Mouse (Mus musculus): ENCODE results near the gene Mrps2. TPM values are rescaled to one million over a fixed set of nuclear protein-coding genes. Genes with fewer than 3 reads are reported as not detected.
"Not testable (repeated sequence)": the region's sequence is repeated elsewhere in the genome, so short reads cannot be mapped to it uniquely, and the experiment has no call there.

Gene Mrps2
- total RNA-seq, 2 experiments from 2014 or later = 38.5 to 39.2 TPM

DNA sequence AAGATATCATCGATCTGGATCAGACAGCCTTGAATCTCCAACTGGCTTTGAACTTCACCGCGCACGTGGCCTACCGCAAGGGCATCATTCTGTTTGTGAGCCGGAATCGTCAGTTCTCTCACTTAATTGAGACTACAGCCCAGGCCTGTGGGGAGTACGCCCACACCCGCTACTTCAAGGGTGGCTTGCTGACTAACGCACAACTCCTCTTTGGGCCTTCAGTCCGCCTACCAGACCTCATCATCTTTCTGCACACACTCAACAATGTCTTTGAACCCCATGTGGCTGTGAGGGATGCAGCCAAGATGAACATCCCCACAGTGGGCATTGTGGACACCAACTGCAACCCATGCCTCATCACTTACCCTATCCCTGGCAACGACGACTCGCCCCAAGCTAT, 1.6 kb downstream of the Mrps2 start:
- no peak for DNase-seq
- intact Hi-C loops (cut with DNase I) = no loop called here

DNA sequence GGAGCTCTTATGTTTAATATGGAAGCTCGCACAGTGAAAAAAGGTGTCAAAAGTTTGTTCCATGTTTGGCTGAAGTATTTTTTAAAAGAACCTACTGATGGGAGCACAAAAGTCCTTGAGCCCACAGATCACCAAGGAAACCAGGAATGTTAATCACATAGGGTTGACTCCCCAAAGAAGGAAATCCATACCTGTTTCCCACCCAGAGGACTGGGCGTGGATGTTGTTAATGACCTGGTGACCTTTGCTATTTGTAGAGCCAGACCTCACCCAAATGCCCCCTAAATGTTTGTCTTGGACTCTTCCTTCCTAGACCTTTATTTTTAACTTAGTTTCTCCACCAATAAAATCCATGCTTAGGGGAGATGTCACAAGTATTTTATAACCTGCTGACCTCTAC, 2.7 kb downstream of the Mrps2 start:
- DNase-seq = no peak
- intact Hi-C loops (cut with DNase I) = no loop called here

DNA sequence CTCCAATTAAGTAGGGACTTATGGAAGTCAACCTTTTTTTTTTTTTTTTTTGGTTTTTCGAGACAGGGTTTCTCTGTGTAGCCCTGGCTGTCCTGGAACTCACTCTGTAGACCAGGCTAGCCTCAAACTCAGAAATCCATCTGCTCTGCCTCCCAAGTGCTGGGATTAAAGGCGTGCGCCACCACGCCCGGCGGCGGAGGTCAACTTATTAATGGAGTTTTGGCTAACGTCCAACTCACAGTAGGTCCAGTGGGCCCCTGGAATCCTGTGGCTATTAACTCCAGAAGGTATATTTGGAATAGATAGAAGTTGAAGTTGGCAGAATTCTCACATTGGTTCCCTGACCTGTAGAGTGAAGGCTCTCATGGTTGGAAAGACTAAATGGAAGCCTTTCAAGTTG, 4.1 kb downstream of the Mrps2 start:
- DNase-seq; intact Hi-C loops (cut with DNase I): not testable (repeated sequence)

DNA sequence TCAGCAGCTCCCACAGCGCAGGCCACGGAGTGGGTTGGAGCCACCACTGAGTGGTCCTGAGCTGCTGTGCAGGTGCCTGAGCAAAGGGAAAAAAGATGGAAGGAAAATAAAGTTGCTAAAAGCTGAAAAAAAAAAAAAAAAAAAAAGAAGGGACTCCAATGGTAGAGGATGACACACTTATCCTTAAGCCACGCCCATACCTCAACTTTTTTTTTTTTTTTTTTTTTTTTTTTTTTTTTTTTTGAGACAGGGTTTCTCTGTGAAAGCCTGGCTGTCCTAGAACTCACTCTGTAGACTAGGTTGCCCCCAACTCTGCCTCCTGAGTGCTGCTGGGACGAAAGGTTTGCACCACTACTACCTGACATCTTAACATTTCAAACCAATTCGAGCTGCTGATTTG, 10.1 kb downstream of the Mrps2 start:
- DNase-seq; intact Hi-C loops (cut with DNase I): not testable (repeated sequence)

DNA sequence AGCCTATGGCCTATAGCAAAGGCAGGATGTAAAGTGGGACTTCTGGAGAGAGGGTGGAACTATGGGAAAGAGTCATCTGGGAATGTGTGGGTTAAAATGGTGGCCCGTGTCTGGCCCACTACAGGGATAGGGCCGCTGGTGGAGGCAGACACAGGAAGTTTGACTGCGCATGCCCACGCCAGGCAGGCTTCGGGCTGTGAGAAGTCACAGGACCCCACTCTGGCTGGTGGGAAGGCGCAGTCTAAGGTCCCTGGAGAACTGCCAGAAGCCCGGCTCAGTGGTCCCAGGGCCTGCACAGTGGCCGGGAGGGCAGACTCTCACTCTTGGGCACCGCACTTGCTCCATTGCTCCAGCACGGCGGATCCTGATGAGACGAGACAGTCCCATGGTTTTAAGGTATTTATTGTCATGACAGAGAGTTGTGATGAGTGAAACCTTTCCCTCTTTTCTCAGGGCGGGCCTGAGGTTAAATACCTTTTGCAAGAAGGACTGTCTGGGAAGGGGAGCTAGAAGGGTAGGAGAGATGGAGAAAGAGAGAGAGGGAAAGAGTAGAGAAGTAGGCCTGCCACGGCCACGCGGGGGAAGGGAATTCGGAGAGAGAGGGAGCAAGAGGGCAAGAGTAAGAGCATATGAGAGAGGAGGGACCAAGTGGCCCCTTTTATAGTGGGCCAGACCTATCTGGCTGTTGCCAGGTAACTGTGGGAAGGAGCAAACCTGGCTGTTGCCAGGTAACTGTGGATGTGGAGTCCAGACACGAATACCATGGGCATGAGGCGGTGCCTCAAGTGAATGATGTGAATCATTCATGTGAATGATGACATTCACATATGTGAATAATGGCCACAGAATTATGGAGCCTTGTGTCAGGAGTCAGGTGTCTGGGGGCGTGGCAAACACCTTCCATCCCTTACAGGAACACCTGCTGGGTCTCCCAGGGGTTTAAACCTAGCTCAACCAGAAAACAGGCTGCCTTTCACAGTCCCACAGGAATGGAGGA, 11.6 kb downstream of the Mrps2 start:
- DNase-seq = no peak
- intact Hi-C loops (cut with DNase I) = loop anchor here (5.0 kb wide), 1 partner anchor 1487 kb away; no protein-coding TSS in a partner anchor

DNA sequence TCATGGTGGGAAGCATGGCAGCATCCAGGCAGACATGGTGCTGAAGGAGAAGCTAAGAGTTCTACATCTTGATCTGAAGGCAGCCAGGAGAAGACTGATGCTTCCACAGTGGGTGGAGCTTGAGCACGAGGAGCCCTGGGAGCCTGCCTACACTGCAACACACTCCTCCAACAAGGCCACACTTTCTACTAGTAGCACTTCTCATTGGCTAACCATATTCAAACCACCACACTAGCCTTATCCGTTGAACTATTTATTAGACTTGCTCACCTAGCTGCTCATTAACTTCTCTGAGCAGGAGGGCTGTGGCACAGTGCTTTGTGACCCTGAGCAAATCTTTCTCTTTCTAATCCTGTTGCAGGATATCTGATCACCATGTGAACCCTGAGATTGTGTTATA, 16.0 kb downstream of the Mrps2 start:
- intact Hi-C loops (cut with DNase I) = loop anchor here (5.0 kb wide), 1 partner anchor 1492 kb away; no protein-coding TSS in a partner anchor
- no peak for DNase-seq

DNA sequence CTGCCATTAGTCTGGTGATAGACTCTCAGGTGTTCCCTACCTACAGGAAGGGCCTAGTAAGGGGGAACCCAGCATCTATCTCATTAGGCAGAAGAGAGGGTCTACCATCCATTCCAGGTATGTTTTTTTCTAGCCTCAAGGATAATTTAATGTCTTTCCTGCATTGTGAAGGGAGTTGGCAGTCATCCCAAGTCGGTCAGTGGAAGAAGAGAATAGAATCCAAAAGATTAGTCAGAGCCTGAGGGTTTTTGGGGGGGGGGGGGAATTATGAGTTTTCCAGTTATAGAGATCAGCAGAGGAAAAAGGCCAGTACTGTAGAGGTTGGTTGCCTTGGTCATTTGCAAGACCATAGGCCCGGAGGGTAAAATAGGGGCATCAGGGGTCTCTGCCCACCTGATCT, 26.7 kb downstream of the Mrps2 start:
- DNase-seq = no peak
- intact Hi-C loops (cut with DNase I) = no loop called here

DNA sequence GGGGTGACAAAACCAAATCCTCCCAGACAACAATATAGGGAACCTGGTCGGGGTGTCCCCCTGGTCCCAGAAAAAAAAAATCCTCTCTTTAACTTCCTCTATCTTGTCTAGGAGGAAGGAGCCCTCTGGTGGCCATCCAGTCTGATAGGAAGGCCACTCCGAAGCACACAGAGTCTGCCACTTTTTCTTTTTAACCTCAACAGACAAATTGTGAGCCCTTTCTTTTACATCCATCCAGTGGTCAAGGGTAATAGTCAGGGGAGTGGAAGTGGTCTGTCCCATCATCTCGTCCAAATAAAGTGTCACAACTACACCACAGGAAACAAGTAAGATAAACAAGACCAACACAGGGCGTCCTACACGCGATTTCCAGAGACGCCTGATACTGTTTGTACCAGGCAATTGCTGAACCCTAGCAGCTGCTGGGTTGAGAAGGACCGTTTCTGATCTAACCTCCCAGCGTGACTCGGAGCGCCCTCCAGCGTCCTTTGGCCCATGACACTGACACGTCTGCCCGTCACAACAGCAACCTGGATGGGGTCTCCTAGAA, 27.4 kb downstream of the Mrps2 start:
- no peak for DNase-seq
- intact Hi-C loops (cut with DNase I) = no loop called here

DNA sequence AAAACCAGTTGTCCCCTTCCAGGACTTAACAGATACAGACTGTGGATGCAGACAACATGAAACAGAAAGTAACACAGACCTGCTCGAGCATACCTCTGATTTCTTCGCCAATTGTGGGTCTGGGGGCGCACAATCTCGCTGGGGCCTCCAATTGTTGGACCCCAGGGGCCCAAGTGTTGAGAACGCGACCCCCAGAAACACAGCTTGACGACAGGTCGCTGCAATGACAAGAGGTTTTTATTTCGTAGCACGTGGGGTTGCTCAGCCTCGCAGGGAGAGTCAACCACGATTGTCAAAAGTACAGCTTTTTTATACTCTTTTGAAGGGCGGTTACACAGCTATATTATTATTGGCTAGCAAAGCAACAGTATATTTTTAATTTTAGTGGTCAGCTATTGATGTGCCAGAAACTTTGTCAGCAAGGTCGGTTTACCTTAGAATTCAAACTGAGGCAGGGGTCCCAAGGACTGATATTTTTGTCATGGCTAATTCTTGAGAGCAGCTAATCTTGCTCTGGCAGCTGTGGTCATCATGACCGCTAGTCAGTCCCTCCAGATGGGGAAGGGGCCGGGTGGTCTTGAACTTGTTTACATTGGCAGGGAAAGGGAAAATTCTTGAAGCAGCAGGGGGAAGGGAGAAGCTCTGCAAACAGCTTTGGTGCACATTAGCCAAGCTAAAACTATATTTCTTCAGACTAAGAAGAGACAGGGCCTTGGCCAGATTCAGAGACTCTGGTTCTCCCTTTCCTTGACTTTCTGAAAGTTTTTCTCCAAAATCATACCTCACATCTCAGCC, 28.1 kb downstream of the Mrps2 start:
- intact Hi-C loops (cut with DNase I) = no loop called here
- no peak for DNase-seq

DNA sequence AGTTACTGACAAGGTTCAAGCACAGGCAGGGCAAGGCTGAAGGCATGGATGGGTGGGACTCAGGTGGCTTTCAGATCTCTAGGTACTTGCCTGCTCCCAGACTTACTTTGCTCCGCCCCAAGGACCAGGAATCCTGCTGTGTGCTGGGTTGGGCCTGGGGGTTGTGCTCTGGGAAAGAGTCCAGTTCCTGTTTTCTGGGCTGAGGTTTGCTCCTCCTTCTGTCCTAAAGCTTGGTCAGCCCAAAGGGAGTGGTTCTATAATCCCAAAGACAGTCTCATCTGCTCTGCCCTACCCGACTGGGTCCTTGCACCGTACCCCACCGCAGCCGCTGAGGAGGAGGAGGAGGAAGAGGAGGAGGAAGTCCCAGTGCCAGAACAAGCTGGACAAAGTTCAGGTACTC, 28.8 kb downstream of the Mrps2 start, which contains the start of gene Gbgt1:
TSS of gene Gbgt1 (plus strand) at position 221 of the 400 bp plus-strand sequence.
- DNase-seq = no peak
- intact Hi-C loops (cut with DNase I) = no loop called here

DNA sequence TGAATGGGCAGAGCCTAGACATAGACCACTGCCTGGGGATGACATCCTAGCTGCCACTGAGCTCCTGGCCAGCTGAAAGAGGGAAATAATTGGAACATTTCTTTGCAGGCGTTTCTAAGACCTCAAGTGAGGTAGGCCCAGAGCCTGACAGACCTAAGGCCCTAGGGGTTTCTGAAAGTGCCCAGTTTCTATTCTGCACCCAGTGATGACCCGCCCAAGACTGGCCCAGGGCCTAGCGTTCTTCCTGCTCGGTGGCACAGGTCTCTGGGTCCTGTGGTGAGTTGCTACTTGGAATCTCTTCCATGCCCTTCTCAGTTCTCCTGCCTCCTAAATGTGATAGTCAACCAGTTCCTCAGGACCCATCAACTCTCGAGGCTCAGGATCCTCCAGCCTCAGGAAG, 29.7 kb downstream of the Mrps2 start:
- no peak for DNase-seq
- intact Hi-C loops (cut with DNase I) = no loop called here

DNA sequence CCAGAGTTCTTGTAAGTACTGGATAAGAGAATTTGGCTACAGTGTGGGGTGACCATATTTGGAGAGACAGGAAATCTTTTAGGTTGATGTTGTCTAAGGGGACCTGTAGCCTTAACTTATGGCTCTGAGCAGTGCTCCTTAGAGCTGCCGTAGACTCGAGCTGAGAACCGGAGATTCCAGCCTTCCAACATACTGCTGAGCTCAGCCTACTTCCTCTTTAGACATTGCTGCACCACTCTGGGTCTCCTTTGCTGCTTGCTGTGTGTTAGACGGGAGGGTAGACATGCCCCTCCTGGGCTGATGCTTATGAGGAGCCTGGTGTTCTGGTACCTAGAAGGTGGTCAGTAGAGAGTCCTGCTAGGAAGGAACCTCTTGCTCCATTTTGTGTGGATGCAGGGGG, 30.6 kb downstream of the Mrps2 start:
- DNase-seq = no peak
- intact Hi-C loops (cut with DNase I) = no loop called here

DNA sequence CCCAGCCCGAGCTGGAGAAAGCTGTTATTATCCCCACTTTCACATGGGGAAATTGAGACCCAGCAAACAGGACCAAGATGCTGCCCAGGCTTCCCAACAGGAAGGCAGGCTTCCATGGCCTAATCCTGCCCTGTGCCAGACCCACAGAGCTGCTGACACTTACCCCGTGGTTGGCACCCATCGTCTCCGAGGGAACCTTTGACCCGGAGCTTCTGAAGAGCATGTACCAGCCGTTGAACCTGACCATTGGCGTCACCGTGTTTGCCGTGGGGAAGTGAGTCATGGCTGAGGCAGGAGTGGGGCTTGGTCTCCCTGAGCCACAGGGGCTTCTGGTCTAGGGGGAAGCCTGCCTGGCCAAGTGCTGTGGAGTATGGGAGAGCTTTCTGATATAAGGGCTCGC, 35.1 kb downstream of the Mrps2 start:
- intact Hi-C loops (cut with DNase I) = no loop called here
- no peak for DNase-seq

DNA sequence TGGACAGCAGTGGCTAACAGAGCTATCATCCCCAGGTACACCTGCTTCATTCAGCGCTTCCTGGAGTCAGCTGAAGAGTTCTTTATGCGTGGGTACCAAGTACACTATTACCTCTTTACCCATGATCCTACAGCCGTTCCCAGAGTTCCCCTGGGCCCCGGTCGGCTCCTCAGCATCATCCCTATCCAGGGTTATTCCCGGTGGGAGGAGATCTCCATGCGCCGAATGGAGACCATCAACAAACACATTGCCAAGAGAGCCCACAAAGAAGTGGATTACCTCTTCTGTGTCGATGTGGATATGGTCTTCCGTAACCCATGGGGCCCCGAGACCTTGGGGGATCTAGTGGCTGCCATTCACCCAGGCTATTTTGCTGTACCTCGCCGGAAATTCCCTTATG, 36.8 kb downstream of the Mrps2 start:
- intact Hi-C loops (cut with DNase I) = no loop called here
- DNase-seq = no peak

DNA sequence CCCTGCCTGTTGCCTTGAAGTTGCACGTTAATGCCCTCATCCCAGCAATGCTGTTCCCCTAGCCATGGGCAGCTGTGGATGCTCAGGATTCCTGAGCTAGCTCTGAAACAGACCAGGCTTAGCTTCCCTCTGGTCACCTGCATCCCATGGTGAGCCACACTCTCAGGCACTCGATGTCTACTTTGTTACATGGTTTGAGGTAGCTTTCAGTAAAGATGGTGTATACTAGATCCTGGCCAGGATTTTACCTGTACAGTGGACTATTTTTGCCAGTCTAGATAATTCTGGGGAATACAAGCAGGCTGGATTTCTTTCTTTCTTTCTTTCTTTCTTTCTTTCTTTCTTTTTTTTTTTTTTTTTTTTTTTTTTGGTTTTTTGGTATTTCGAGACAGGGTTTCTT, 37.9 kb downstream of the Mrps2 start, which contains the start of gene Gm10134:
TSS of gene Gm10134 (plus strand) at position 301 of the 400 bp plus-strand sequence.
- intact Hi-C loops (cut with DNase I) = no loop called here

DNA sequence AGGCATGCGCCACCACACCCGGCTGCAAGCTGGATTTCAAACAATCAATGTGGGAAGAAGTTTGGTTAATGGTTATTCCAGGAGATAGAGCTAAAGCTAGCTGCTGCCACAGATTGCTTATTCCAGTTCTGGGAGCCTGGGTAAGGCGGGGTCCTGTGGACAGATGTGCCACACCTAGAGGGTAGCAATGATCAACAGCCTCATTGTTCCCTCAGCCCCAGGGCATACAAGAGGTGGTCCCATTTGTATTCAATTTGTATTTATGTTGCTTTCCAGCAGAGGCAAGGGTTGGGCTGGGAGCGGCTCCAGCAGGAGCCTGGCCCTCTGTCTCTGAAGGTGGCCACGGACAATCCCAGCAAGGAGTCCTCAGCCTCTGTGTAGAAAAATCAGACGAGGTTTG, 38.4 kb downstream of the Mrps2 start:
- no peak for DNase-seq
- intact Hi-C loops (cut with DNase I) = no loop called here

More for the DNA sequence above, 37.9 kb downstream of the Mrps2 start, which contains the start of gene Gm10134:
- DNase-seq = no peak

DNA sequence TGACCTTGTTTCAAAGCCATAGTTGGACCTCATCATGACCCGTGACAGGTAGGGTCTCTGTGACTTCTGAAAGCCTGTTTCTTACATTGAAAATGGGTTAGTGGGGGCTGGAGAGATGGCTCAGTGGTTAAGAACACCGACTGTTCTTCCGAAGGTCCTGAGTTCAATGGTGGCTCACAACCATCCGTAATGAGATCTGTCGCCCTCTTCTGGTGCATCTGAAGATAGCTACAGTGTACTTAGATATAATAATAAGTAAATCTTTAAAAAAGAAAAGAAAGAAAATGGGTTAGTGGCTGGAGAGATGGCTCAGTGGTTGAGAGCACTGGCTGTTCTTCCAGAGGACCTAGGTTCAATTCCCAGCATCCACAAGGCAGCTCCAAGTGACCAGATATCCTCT, 43.7 kb downstream of the Mrps2 start:
- intact Hi-C loops (cut with DNase I) = loop anchor here (5.0 kb wide), 1 partner anchor 36 kb away; no protein-coding TSS in a partner anchor
- DNase-seq = not testable (repeated sequence)

DNA sequence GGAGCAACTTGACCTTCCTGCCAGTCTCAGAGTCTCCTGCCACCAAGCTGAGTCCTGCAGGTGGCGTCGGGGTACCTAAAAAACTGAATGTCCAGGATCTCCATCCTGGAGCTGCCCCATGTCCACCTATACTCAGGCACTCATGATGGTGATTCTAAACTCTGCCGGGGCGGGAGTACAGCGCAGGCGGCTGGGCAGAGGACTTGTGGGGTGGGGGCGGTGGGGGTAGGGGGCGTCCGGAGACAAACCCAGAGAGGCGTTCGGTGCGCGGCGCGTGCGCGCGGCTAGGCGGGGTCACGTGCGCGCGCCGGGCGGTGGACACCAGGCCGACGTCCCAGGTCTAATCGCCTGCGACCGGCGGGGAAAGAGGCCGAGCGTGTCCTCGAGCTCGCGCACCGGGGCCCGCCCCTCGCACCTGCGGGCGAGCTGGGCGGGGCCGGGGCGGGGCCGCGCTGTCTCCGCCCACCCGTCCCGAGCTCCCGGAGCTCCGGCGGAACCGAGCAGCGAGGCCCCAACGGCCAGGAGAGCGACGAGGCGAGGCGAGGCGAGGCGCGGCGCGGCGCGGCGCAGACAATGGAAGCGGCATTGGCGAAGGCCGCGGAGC, 45.0 kb downstream of the Mrps2 start, which contains the start of gene Ralgds:
TSS of gene Ralgds (plus strand) at position 328 of the 604 bp plus-strand sequence.
- intact Hi-C loops (cut with DNase I) = loop anchor here (5.0 kb wide), 1 partner anchor 34 kb away; no protein-coding TSS in a partner anchor
- peak; percentile 75 for DNase-seq

DNA sequence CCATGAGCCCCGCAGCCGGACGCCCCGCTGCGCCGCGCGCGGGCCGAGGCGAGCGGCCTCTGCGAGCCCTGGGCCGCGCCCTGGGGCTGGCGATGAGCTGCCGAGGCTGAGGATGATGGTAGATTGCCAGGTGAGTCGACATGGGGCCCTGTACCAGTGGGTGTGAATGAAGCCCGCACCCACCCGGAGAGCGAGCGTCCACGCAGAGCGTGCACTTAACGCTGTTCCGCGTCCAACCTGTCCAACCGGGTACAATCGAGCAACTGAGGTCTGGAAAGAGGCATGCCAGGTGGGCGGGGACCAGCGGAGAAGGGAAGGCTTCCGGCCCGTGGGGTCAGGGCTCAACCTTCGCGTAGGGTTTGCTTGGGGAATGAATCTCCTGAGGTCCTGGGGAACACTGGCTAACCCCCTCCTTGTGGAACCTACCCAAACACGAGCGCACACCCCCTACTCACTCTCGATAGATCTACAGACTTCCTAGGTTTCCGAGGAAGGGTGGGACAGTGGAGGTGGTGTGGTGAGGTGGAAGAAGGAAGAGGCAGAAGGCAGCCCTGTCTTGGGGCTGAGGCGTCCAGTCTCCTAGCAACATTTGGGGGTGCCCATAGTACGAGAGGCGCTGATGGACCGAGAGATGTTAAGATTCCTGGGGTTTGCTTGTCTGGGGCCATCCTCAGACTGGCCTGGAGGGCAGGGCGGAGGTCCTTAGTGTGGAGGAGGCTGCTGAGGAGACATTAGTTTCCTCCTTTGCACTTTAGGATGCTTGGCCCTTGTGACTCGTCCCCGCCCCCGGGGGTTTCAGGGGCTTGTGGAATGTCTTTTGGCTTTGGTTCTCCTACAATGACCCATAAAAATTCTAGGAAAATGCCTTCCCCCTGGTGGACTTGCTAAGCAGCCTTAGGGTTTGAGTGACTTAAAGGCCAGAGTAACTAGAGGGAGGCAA, 45.8 kb downstream of the Mrps2 start:
- DNase-seq = peak; percentile 53
- intact Hi-C loops (cut with DNase I) = loop anchor here (5.0 kb wide), 1 partner anchor 34 kb away; no protein-coding TSS in a partner anchor

All from left cerebral cortex, postnatal 4 days (tissue).